Mouse (Mus musculus): Measurements from ENCODE around the gene Pak7. TPM values are rescaled to one million over a fixed set of nuclear protein-coding genes. Genes with fewer than 3 reads are reported as not detected.

Pak7 gene
- polyA plus RNA-seq, 1 experiment from 2014 or later, result 0.60 TPM

DNA sequence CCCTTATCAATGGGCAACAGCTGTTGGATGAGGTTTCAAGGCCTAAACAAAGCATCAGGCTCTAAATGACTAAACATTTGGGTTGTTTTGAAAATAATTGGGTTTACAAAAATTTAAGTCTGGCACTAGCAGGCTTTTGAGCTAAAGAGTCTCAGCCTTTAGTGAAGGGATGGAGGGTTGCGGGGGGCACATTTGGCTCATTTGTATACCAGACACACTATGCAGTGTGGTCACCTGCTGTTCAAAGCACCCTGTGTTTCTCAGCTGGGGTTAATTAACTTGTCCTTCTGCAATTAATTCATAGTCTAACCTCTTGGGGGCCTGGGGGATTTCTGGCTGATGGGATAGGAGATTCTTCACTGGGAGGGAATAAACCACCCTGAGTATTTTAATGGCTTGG is 323.4 kb downstream of the Pak7 start:
- Histone ChIP-seq H3K27ac (no peak overlapping the region), H3K9ac (no peak overlapping the region), H3K36me3 (no peaks in the 10 kb centered on the region), H3K4me3 (no peak overlapping the region), H3K27me3 (peaks cover 21% of the 10 kb centered on the region), H3K4me1 (no peaks in the 10 kb centered on the region), H3K4me2 (no peak overlapping the region), H3K9me3 (no peaks in the 10 kb centered on the region)
- no peak for ATAC-seq (ENCODE audit: borderline replicate concordance, extremely low read depth, low FRiP score, low TSS enrichment)
- WGBS, result 96% methylated on average over 1 of the region's 1 CpGs

DNA sequence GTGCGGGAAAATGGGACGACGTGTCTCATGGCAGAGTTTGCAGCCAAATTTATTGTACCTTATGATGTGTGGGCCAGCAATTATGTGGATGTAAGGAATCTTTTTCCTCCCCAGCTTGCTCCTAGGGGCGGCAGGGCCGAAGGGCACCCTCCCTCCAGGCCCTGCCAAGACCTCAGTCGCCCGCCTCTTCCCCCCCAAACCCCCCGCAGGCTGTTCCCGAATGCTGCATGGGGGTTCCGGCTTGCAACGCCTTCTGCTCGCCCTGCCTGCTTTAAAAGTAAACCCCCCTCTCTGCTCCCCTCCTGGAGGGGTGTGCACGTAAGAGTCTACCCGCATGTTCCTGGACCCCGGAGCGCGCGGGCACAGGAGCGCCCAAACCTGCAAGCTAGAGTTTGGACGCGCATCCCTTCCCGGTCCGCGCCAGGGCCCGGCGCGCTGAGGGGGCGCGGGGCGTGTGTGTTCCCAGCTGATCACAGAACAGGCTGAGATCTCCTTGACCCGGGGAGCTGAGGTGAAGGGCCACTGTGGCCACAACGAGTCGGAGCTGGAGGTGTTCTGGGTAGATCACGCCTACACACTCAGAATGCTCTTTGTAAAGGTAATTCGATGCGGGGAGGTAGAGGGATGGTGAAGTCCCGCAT is 328.6 kb downstream of the Pak7 start:
- Histone ChIP-seq H3K27ac (no peak overlapping the region), H3K4me3 (0 out of 2 replicates have a peak overlapping the region, but pooled peaks have one; percentile 7), H3K4me1 (no peaks in the 10 kb centered on the region), H3K27me3 (peaks cover 43% of the 10 kb centered on the region), H3K4me2 (peak overlapping the region; percentile 20; the same call in 1 of the 2 replicates), H3K9ac (no peak overlapping the region), H3K9me3 (no peaks in the 10 kb centered on the region), H3K36me3 (no peaks in the 10 kb centered on the region)
- no peak for ATAC-seq (ENCODE audit: borderline replicate concordance, extremely low read depth, low FRiP score, low TSS enrichment)
- WGBS, result 2% methylated on average over 37 of the region's 37 CpGs

DNA sequence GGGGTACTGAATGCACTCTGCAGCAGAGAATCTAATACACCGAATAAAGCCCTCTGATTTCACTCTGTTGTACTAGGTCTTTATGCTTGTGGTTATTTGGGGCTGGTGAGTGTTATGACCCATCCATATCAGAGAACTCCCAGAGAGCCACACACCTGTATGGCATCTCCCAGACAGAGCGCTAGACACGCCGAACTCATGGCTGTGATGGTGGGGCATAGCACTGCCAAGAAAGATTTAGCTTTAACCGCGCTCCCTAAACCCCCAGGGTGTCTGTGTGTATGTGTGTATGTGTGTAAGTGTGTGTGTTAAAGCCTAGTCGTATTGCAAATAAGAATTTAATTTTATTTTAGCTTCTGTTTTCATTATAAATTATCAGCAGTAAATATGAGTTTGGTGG is 329.4 kb downstream of the Pak7 start:
- H3K4me1 ChIP-seq, result no peaks in the 10 kb centered on the region
- ATAC-seq (ENCODE audit: borderline replicate concordance, extremely low read depth, low FRiP score, low TSS enrichment), result no peak
- H3K9ac ChIP-seq, result no peak overlapping the region
- H3K27me3 ChIP-seq, result peaks cover 43% of the 10 kb centered on the region
- H3K36me3 ChIP-seq, result no peaks in the 10 kb centered on the region
- no peak overlapping the region for H3K4me3 ChIP-seq
- no peaks in the 10 kb centered on the region for H3K9me3 ChIP-seq
- 9% methylated on average over 7 of the region's 7 CpGs for WGBS
- no peak overlapping the region for H3K27ac ChIP-seq
- H3K4me2 ChIP-seq, result peak overlapping the region; percentile 34

DNA sequence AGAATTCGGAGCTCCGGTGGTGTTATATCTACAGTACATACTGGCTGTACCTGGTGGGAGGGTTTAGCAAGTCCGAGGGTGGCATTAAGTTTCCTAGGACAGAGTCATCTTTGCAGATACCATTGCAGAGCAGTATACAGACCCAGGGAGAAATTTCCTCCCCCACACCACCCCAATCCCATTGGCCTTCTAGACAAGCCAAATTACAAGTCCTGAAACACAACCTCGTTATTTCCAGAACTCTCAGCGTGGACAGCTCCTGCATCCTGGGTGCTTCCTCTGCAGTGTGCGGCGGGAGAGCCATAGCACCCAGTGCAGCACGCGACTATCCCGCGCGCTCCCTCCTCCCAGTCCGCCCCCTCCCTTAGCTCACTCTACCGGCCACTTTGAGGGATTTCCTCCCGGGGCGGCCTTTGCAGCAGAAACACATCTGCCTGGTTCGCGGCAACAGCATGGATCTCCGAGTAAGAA is 329.9 kb downstream of the Pak7 start:
- no peak overlapping the region for H3K4me3 ChIP-seq
- 5% methylated on average over 19 of the region's 19 CpGs for WGBS
- no peak overlapping the region for H3K27ac ChIP-seq
- H3K4me1 ChIP-seq, result no peaks in the 10 kb centered on the region
- no peak overlapping the region for H3K9ac ChIP-seq
- no peaks in the 10 kb centered on the region for H3K9me3 ChIP-seq
- peak overlapping the region; percentile 34 for H3K4me2 ChIP-seq
- H3K36me3 ChIP-seq, result no peaks in the 10 kb centered on the region
- peaks cover 43% of the 10 kb centered on the region for H3K27me3 ChIP-seq
- no peak for ATAC-seq (ENCODE audit: borderline replicate concordance, extremely low read depth, low FRiP score, low TSS enrichment)

DNA sequence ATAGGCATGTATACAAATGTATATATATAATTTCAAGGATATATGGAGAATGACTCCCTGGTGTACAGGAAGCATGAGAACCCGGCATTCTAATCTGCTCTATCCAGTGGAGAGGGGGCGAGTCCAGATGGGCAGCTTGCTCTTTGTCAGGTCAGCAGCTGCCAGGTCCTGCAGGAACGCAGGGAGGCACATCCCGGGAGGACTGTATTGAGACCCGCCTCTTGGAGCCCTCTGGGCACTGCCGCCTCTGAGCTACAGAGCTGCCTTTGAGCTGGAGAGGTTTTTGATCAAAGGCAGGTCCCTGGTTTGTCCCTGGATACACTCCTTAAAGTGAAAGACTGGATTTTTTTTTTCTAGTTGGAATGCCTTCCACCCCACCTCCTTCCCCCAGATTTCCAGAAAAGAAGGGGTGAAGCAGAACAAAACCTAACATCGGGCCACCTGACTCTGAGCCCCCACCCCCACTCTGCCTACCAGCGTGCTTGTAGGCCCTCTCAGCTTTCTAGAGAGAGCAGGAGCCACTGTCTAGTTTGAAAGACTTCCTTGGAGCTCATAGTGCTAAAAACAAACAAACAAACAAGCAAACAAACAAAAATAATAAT is 336.0 kb downstream of the Pak7 start, which contains the start of gene Lamp5:
TSS of gene Lamp5 (plus strand) at position 552 of the 602 bp plus-strand sequence.
- ATAC-seq (ENCODE audit: borderline replicate concordance, extremely low read depth, low FRiP score, low TSS enrichment), result no peak
- 6% methylated on average over 8 of the region's 8 CpGs for WGBS
- H3K4me2 ChIP-seq, result peak within 1 kb of the TSS; percentile 39
- no peak within 1 kb of the TSS for H3K4me3 ChIP-seq
- H3K27ac ChIP-seq, result no peak within 1 kb of the TSS
- H3K4me1 ChIP-seq, result no peaks in the 10 kb centered on the region
- H3K9ac ChIP-seq, result no peak within 1 kb of the TSS; the same call in 1 of the 2 replicates
- H3K27me3 ChIP-seq, result peaks cover 11% of the 10 kb centered on the region
- H3K36me3 ChIP-seq, result no peaks in the 10 kb centered on the region
- no peaks in the 10 kb centered on the region for H3K9me3 ChIP-seq

DNA sequence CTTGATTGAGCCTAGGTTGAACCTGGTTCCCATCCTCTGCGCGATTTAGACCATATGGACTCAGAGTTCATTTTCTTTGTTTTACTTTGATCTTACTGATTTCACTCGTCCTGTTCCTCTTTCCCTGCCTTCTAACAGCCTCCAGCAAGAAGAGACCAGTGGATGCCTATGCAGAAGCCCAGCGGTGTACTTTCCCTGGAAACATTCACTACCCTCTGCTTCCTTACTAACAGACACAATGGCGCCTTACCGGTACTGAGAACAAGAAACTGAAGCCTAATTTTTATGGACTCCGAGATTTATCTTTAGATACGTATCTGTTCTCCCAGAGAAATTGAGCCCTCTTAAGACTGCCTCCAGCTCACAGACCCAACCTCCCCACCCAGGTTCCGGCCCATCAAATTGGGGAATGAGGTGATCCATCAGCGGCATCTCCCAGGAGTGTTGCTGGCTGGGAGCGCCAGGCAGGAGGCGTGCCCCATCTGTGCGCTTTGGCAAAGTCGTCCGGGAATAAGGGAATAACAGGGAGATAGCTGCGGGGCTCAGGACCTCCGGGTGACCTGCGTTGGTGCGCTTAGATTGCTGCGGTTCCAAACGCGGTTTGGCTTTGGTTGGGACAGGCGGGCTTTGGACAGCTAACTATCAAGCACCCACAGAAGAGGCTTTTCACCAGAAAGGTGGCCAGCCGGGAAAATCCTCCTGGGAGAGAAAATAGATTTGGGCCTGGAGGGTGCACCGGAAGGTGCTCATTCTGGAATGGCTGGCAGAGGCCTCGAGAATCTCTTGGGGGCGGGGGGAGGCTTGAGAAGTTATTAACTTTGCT is 336.8 kb downstream of the Pak7 start:
- Histone ChIP-seq H3K27ac (no peak overlapping the region), H3K4me2 (peak overlapping the region; percentile 39), H3K9me3 (no peaks in the 10 kb centered on the region), H3K4me1 (no peaks in the 10 kb centered on the region), H3K9ac (no peak overlapping the region; the same call in 1 of the 2 replicates), H3K27me3 (peaks cover 11% of the 10 kb centered on the region), H3K36me3 (no peaks in the 10 kb centered on the region), H3K4me3 (no peak overlapping the region)
- no peak for ATAC-seq (ENCODE audit: borderline replicate concordance, extremely low read depth, low FRiP score, low TSS enrichment)
- WGBS, result 16% methylated on average over 27 of the region's 27 CpGs

DNA sequence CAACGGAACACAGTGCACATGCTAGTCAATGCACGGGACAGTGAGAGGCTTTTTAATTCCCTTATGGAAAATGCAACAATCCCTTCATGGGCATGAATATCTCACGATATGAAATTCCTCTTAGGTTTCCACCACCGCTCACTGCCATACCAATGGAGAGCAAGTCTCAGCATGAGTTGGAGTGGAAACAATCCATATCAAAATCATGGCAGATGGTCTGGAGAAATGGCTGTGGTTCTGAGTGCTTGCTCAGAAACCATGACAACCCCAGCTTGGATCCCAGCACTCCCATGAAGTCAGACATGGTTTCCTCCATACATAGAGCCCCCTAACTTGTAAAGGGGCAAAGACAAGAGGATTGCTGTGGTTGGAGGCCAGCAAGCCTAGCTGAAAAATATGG is 339.3 kb downstream of the Pak7 start:
- Histone ChIP-seq H3K9ac (no peak overlapping the region), H3K27me3 (peaks cover 11% of the 10 kb centered on the region), H3K9me3 (no peaks in the 10 kb centered on the region), H3K4me2 (no peak overlapping the region), H3K4me1 (no peaks in the 10 kb centered on the region), H3K27ac (no peak overlapping the region), H3K4me3 (no peak overlapping the region), H3K36me3 (no peaks in the 10 kb centered on the region)
- ATAC-seq (ENCODE audit: borderline replicate concordance, extremely low read depth, low FRiP score, low TSS enrichment), result no peak
- WGBS, result 92% methylated on average over 4 of the region's 4 CpGs

Other genes with a start within 250 kb of the Pak7 start
- gene Ankef1, start 113.9 kb upstream of the Pak7 start, polyA plus RNA-seq (2015; fragmentation: Nextera tagmentation; extraction: Ambion mirVana), result 0.33 and 0.36 TPM in 2 replicates

All from lung, embryonic 15.5 days (tissue).